Mouse (Mus musculus): ENCODE results near the gene Upf3a.
"Not testable (repeated sequence)": the region's sequence is repeated elsewhere in the genome, so short reads cannot be mapped to it uniquely, and the experiment has no call there.

Upf3a gene

DNA sequence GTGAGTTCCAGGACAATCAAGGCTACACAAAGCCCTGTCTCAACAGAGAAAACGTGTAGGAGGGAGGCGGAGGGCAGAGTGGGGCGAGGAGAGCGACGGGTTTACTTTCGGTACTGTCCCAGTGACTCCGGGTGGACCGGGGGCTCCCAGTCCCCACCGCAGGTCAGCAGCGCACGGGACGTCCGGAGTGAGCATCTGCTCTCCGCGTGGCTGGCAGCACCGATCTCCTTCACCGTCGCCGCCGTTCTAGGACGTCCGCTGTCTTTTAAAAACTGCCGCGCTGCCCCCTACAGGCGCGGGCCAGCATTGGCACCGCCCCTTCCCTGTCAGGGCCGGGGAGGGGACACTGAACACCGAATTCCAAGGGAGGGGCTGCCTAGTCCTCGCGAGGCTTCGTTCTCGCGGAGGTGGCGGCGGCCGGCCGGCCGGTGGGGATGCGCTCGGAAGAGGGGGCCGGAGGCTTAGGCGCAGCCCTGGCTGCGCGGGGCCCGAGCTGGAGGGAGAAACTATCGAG lies at the start of gene Upf3a:
Gene Upf3a, plus strand, starts transcription at position 366 of the 514 bp plus-strand sequence.
- peak; percentile 92 for DNase-seq (ENCODE audit: low read depth, low spot score)

DNA sequence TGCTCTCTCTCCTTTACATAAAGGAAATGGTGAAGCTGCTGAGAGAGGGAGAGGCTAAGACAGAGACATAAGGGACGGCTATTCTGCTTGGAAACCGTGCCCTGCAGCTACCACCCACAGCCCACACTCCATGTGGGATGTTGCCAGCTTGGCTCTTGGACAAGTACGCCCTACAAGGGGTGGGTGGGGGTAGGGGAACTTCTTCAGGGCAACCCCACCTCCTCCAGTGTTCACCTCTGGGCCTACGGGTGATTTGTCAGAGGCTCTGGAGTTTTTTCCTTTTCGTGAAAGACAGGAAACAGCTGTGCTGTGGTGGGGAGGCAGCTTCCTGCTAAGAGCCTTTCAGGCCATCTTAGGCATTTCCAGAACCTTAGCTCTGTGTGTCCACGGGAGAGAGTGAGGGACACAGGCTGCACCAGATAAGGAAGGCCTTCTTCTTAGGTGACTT lies 45.1 kb upstream of the Upf3a start:
- DNase-seq (ENCODE audit: low read depth, low spot score) = no peak

DNA sequence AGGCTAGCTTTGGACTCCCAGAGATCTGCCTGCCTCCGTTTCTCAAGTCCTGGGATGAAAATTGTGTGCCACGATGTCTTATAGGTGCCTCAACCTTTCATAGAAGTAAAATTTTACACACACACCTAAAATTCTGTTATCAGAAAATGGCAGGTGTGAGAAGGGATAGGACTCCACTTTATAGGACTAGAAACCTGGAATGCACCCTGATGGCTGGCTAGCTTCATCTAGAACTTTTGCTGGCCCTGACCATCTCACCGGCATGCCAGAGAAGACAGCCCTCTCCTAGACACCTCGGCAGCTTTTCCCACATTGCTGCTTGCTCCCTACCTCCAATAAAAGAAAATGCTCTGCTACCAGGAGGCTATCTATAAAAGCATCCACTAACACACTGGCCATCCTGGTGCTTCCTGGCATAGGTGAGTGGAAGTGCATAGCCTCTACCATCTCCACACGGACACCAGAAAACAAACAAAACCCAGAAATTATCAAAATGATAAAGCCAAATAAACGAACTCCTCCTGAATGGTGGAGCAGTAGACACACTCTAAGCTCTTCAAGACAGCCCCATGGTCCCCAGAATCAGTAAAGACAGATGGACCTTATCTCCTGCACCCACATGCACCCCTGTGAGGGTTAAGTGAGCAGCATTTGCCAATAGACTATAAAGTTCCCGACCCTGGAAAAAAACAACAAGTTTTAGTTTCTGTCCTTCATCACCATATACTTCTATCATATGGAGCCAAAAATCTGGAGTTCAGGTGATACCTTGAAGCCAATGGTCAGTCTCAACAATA lies 44.4 kb upstream of the Upf3a start:
- no peak for DNase-seq (ENCODE audit: low read depth, low spot score)

DNA sequence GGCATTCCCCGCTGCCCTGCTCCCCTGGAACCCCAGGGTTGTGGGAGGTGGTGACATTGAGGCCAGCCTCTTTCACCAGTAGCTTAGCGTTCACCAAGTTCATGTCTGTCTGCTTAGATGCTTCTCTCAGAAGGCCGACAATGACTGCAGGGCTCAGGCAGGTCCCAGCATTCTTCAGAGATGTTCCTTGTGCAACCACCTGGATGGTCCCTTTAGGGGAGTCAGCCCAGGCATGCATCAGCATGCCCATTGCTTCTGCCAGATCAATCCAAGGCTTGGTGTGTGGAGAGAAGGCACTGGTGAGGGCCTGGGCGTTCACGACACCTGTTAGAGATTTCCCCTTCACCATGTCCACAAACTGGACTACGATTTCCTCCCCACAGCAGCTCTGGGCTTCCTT lies 39.2 kb upstream of the Upf3a start:
- not testable (repeated sequence) for DNase-seq (ENCODE audit: low read depth, low spot score)

DNA sequence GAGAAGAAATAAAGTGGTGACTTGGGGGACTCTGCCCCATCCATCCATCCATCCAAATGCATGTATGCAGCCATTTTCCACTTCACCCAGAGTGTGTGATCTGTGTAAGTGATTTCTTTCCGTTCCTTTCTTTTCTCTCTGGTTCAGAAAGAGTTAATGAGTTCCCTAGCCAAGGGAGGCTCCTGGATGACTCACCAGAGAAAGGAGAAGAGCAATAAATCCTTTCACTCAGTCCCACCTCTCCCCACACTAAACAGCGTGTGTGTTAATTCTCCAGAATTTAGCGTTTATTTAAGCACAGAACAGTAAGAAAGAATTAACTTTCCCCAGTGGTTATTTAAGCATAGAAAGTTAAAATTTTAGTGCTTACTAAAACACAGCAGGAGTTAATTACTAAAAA lies 37.8 kb upstream of the Upf3a start:
- no peak for DNase-seq (ENCODE audit: low read depth, low spot score)

DNA sequence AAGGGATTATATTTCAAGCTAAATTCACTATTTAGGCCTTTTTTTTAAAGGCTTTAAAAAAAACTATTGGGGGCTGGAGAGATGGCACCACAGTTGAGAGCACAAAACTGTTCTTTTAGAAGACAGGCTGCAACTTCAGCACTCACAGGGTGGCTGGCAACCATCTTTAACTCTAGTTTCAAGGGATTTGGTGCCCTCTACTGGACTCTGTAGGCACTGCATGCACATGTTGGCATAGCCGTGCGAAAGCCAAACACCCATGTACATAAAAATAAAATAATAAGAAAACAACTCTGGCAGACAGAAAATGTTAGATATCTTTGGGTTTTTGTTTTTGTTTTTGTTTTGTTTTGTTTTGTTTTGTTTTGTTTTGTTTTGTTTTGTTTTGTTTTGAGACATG lies 31.7 kb upstream of the Upf3a start:
- DNase-seq (ENCODE audit: low read depth, low spot score) = peak; percentile 49

DNA sequence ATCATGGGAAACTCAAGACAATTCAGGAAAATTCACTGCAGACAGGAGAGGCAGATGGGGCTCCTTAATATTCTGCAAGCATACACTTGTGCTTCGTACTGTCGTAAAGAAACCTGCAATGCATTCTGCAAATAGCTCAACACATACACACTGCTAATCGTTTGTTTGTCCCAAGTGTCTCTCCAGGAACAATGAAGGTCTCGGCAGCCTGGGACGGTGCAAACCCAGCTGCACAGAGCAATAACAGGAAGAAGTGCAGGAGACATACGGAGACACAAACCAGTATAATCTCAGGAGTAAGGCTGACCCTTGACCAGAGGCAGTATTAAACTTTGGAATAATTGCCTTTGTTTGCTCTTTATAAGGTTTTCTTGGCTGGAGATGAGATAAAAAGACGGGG lies 28.9 kb upstream of the Upf3a start:
- no peak for DNase-seq (ENCODE audit: low read depth, low spot score)

DNA sequence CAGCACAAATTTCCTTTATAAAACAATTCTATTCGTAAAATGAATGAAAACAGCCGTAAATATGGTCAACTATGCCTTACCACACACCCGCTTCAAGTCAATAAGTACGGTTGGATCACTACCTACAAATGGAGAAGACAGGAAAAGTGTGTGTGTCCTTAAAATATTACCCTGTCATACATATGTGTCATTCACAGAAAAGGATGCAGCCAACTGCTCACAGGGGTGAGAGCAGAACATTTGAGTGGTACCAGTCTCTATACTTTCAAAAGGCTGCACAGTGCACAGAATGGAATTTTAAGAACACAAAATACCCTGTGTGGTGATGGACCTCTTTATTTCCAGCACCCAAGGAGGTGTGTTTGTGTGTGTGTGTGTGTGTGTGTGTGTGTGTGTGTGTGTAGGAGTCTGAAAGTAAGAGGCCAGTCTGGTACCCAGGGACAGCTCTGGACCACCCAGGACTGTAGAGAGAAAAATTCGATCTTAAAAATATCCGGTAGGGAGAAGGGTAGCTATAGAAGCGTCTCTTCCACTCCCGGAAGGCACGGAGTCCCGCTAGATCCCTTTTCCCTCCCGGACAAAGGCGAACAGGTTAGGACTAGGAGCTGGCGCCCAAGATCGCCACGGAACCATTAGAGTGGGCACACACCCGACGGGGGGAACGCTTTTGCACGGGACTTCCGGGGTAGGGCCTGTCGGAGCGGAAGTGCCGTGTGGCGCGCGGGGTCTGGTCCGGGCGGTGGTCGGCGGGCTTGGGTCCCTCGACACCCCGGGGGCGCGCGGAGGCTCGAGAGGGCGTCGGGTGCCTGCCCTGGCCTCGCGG lies 28.2 kb upstream of the Upf3a start, which contains the start of gene Cdc16:
Gene Cdc16, plus strand, starts transcription at position 695 of the 823 bp plus-strand sequence.
- DNase-seq (ENCODE audit: low read depth, low spot score) = peak; percentile 83

DNA sequence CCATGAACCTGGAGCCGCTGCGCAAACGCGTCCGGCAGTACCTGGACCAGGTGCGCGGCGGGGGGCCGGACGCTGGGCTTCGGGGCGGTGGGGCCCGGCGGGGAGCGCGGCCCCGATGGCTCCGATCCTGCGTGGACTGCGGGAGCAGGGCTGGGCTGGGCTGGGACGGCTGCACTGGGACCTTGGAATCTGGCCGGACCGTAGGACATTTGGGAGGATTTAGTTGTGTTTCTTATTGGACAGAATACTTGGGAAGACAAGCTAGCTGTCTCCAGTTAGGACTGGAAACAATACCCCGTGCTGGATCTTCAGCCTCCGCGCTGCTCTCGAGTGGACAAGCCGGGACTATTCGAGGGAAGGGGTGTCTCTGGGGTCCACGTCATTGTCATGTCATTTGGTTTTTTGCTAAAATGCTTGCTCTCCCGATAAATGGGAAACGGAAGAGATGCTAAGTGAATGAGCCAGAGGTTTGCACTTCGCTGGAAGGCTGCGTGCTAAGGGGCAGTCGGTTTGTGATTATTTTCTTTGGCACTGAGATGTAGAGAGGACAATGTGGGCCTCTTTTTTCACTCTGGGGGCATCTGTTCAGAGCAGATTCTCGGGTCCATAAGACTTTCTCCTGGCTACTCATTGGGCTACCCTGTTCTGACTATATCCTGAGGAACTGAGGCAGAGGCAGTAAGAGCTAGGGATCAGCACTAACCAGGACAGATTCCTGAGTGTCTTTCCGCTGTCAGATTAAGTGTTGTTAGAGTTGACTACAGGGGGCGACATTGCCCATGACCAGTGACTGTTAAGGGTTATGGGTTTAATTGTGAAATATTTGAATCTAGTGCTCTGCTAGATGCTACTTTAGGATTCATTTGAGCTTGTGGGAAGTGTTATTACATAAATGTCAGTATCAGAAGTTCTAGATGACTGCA lies 27.3 kb upstream of the Upf3a start:
- DNase-seq (ENCODE audit: low read depth, low spot score) = peak; percentile 39

DNA sequence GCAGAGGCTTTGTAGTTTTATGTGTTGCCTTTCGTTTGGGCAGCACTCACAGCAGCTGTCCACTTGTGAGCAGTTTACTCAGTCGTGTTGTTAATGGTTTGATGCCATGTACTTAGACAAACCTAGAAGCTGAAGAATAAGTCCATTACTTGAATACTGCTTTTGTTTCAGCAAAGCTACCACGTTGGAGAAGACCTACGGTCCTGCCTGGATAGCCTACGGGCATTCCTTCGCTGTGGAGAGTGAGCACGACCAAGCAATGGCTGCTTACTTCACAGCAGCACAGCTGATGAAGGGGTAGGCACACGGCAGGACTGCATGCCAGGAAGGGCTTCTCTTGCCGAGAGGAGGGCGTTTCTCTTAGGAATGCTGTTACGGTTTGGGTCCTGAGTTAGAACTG lies 16.2 kb upstream of the Upf3a start:
- DNase-seq (ENCODE audit: low read depth, low spot score) = no peak

DNA sequence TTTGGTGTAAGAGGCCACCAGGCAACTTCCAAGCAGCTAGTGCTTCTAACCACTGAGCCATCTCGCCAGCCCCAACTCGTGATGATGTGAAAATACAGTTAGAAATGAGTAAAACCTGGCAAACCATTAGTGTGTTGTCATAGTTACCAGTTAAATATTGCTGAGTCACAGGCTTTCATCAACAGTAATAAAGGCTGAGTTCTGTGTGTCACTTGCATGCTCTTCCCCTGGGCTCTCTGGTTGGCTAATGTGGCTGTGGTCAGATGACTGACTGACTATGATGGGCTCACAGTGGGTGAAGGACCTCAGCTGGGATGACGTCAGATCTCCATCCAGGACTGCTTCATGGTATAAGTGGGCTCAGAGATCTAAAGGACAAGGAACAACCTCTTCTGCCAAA lies 4.9 kb upstream of the Upf3a start:
- DNase-seq (ENCODE audit: low read depth, low spot score) = no peak

DNA sequence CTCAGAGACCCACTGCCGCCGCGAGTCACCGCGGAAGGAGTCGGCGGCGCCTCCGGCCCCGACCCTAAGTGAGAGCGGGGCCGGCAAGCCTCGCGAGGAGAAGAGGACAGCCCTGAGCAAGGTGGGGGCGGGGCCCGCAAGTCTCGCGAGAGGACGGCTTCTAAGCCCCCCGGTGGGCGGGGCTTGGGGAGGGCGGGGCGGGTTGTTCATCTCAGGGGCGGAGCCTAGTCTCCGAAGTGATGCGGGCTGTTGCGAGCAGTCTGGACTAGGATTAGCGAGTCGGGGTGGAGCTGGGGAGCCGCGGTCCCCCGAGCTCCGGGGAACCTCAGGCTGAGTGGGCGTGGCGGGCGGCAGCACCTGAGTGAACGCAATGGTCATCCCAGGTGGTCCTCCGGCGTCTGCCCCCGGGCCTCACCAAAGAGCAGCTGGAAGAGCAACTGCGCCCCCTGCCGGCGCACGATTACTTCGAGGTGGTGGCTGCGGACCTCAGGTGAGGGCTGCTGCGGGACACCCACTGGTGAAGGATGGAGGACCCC lies 417 bp downstream of the Upf3a start:
- DNase-seq (ENCODE audit: low read depth, low spot score) = peak; percentile 96

DNA sequence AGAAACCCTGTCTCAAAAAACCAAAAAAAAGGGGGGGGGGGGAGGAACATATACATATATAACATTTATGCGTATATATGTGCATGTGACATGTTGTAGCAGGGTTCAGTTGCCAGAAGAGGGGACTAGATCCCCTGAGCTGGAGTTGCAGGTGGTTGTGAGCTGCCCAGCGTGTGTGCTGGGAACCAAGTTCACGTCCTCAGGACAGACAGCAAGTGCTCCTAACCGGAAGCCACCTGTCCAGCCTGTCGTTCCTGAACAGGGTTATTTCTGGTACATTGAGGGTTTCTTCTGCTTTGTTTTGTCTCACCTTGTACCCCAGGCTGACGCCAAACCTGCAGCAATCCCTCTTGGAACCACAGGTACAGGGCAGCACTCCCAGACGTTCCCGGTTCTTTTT lies 4.2 kb downstream of the Upf3a start:
- DNase-seq (ENCODE audit: low read depth, low spot score) = no peak

DNA sequence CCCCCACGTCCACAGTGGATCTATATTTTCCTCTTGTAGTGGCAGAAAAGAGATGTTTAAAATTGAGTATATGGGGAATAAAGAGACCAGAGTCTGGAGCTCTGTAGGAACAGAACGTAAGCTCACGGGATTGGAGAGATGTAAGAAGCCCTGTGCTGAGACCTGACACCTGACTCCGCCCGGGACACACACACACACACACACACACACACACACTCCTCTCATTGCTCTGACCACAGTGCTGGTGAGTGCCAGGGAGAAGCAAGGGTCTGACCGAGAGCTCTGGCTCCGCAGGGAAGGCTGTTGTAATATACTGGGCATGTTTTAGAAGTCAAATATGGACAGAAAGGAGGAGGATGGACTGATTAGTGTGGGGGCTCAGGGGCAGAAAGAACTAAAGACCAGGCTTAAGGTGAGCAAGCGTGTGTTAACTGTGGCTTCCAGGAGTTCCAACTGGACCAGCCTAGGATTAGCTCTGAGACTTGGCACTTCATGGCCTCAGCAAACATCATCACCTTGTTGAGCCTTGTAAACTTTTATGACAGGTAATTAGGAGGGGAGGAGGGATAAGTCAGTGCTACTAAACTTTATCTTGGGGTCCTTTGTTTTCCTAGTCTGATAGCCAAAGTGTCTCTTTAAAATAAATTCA lies 7.8 kb downstream of the Upf3a start:
- no peak for DNase-seq (ENCODE audit: low read depth, low spot score)

DNA sequence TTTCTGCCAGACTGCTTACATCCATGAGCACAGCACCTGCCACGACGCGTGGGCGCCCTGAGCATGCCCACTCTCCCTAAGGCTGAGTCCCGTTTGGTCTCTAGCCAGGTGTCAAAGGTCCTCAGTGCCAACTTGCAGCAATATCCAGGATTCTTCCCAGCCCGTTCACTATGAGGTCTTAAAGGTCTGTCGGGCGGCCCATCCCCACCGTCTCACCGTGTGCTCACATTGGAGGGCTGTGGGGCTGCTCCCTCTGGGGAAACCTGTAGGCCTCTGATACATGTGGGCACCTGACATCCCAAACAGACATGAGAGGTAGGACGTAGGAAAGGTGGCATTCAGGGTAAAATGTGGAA lies 8.3 kb downstream of the Upf3a start:
- DNase-seq (ENCODE audit: low read depth, low spot score) = no peak

DNA sequence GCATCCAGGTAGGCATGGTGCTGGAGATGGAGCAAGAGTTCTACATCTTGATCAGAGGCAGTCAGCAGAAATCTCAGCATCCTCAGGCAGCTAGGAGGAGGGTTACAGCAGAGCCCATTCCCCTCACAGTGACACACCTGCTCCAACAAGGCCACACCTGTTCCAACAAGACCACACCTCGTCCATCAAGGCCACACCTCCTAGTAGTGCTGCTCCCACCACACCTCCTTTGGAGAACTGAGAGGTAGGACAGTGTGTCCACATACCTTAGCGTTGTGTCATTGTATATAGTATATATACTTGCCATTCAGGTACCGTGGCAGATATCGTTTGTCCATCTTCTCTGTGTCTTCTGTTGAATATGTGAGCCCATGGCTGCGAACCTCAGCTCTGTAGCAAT lies 12.3 kb downstream of the Upf3a start:
- no peak for DNase-seq (ENCODE audit: low read depth, low spot score)

DNA sequence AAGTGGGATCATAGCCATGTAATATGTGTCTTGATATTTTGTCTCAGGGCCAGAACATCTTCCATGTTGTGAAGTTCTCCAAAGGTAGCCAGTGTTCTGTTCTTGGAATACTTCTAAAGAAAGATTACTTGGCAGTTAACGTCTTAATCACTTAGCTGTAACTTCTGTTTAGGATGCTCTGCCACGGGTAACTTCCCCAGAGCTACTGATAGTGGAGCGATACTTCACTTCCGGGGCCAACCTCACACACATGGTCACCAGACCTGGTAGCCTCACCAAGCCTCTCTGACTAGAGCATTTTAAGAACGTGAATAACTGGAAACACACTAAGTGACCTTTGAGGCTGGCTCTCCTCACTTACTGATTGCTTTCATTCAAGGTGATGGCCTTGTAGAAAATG lies 14.2 kb downstream of the Upf3a start:
- no peak for DNase-seq (ENCODE audit: low read depth, low spot score)

DNA sequence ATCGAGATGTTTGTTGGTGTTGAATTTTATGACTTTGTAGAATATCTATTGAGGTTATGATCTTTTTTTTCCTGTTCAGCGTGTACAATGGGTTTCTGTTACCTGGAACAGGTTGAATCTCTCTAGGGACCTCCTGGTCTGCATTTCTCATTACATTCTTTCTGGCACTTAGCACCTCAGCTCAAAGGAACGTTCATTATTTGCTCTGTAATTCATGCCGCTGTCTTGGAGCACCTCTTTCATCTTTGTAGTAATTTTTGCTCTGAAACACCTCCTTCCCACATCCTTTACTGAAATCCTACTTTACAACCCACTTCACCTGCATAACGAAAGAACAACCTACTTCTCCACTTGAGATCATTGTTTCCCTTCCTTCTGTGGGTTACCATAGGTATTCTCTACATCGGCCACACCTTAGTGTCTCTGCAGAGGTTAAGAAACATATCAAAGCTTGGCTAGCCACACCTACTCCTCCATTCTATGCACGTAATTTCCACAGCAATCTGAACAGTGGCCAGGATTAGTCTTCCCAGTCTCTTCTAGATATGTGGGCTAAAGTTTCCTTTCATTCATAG lies 43.3 kb downstream of the Upf3a start:
- DNase-seq (ENCODE audit: low read depth, low spot score) = no peak

DNA sequence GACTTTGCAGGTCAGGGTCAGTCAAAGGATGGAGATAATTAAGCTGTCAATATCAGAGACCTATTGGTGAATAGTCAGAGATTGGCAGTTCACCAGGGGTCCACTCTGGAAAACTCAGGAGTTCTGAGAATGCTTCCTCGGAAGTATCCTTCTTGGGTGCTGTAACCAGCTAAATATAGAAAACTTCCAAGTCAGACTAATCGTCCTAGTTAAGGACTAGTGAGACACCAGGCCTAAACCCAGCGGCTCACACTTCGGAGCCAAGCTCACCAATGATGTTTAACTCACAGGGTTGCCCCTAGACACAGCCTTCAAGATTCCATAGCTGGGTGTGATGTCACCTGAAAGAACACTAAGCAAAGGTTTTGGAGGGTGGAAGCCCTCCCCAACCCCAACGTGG lies 52.9 kb downstream of the Upf3a start, which contains the start of gene AF366264:
Gene AF366264, minus strand, starts transcription at position 101 of the 400 bp plus-strand sequence.
- DNase-seq (ENCODE audit: low read depth, low spot score) = not testable (repeated sequence)

DNA sequence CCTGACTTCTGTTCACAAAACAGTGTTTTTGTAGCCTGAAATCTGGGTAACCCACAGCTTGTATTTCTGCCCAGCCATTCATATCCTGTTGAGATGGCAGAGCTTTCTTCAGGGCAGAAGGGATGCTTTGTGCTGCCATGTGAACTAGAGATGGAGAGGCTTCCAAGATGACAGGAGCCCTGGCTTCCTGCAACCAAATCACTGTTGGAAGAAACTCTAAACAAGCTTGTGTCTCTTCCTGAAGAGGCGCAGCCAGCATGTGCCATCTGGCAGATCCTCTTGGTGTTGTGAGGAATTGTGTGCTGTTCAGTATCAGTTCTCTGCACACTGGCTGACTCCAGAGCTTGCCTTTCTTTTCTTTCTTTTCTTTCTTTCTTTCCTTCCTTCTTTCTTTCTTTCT lies 57.9 kb downstream of the Upf3a start:
- DNase-seq (ENCODE audit: low read depth, low spot score) = not testable (repeated sequence)
